Mouse (Mus musculus) right cerebral cortex, adult 2 months (tissue): ENCODE results near the gene Cdk16.
A peak's percentile ranks its signal among the peaks of the same experiment; 100 is the strongest.
"Not testable (repeated sequence)": the region's sequence is repeated elsewhere in the genome, so short reads cannot be mapped to it uniquely, and the experiment has no call there.

ENCODE experiments used
- DNase-seq, 2 experiments: peaks; one replicate each; pipeline ENCODE4 v3.0.0; 2021 to 2022; ENCODE audit warnings: low spot score in 2 of 2

Cdk16 gene

DNA sequence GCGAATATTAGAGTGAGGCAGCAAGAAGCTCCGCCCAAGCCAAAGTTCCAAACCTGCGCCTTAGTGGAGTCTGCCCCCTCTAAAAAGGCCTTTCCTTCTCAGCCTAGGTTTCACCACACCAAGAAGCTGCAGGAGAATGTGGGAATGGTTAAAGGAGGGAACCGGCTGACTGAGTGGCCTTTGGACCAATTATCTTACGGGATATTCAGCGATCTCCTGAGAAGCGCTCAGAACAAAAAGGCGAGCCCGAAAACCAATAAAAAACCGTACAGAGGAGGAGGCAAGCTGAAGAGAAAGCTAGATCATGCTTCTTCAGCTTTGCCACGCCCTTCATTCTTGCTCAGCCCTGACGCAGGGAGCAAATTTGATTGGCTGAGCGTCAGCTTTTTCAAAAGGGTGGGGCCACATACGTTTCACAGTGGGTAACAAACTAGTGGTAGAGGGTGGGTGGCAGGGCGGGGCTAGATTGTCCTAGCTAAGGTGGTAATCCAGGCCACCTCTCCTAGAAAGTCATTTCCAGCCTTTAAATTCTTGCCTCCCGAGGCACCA is at the start of gene Cdk16:
Gene Cdk16, plus strand, starts transcription at position 436 of the 549 bp plus-strand sequence.
- peak; percentile 81 to 83 for DNase-seq

DNA sequence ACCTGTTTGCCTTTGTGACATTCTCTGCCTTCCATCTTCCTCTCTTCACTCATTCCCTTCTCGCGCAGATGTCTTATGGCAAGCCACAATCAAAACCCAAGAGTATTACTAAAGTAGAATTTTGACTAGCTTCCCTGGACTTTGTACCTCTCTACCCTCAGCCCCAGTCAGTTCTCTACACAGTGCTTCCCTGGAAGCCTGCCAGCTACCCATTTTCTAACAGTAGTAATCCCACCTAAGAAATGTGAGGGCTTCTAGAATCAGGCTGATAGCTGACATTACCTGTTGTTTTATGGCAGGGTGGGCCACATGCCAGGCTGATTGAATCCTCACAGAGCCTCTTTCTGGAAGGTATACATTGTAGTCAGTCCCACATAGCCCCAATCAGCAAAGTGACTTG is 49.6 kb upstream of the Cdk16 start:
- DNase-seq = no peak

DNA sequence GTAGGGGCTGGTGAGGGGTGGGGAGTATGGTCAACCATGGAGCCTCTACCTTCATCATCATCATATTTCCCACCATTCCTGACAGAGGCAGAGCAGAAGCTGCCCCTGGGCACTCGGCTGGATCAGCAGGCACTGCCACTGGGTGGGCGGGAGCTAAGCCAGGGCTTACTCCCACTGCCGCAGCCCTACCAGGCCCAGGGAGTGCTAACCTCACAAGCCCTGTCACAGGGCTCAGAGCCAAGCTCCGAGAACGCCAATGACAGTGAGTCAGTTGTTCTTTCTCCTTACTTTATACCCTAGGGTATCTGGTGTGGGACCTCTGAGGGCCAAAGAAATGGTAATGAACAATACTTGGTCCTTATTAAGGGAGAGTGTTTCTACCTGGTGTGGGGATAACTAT is 43.0 kb upstream of the Cdk16 start:
- no peak for DNase-seq

DNA sequence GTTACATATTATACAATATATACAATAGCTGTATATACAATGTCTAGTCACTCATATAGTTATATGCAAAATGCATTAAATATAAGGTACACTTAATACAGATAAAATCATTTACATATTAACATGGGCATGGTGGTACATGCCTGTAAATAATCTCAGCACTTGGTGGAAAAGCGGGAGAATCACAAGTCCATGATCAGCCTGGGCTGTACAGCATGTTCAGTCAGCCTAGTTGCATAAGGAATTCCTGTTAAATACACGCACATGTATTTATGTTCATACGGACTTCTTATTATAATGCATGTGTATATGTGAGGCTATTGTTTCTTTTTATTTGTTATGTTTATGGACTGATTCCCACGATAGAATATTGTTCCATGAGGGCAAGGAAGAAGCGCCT is 30.2 kb upstream of the Cdk16 start:
- no peak for DNase-seq

DNA sequence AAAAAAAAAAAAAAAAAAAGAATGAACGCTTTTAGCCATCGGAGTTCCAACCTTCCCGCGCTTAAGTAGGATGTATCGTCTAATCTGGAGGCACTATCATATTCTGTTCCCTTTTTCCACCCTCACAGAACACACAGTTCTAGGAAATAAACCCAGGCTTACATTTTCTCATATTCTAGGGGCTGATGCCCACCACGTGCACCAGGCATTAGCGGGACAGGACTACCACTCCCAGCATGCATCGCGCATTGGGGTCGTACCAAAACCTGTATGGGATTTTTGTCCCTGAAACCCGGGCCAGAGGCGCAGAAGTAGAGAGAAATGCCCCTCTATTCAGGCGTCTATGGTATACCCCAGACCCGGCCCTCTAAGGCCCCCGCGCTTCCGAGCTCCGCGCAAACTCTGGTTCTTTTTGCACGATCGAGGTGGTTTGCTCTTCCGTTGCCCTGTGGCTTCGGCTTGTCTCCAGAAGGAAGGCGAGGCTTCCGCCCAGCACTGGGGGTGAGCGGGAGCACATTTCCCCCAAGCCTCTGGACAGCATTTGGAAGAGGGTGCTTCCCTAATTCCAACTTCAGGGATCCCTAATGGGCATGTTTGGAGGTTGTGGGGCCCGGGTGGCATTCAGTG is 29.6 kb upstream of the Cdk16 start, which contains the start of gene Uba1:
Gene Uba1, plus strand, starts transcription at position 301 of the 627 bp plus-strand sequence.
- peak; percentile 83 to 85 for DNase-seq

DNA sequence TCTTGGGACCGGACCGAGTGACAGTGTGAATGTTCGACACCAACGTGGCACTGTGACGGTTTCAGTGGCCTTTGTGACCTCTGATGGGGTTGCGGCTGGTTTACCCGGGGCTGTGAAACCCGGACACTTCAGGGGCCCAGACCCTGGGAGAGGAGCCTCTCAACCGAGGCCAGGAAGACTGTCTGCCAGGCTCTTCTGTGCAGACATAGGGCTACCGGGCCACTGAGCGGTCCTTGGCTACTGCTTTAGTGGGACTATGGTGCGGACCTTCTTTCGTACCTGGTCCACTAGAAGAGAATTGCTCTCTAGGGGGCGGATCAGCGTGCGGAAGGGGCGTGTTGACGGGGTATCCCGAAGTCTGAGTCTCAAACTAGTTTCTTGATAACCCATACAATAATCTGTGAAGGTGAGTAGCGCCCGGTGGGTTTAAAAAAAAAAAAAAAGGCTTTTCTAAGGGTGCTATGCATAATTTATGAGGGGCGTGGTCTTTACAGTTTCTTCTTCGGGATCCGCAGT is 28.8 kb upstream of the Cdk16 start:
- no peak for DNase-seq

DNA sequence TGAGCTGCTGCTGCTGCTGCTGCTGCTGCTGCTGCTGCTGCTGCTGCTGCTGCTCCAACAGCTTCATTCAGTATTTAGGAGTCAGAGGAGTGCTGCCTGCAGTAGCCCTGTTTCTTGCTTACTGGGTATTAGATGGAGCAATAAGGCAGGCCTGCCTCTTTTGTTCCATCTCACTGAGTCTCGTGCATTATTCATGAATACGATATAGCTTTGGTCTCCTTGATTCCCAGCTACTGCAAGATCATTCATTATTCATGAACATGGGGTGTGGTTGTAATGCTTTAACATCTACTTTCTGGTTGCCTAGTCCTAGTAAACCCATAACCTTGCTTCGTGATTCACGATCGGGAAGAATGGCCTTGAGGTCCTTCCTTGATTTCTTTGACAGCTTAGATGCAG is 25.4 kb upstream of the Cdk16 start:
- DNase-seq = no peak

DNA sequence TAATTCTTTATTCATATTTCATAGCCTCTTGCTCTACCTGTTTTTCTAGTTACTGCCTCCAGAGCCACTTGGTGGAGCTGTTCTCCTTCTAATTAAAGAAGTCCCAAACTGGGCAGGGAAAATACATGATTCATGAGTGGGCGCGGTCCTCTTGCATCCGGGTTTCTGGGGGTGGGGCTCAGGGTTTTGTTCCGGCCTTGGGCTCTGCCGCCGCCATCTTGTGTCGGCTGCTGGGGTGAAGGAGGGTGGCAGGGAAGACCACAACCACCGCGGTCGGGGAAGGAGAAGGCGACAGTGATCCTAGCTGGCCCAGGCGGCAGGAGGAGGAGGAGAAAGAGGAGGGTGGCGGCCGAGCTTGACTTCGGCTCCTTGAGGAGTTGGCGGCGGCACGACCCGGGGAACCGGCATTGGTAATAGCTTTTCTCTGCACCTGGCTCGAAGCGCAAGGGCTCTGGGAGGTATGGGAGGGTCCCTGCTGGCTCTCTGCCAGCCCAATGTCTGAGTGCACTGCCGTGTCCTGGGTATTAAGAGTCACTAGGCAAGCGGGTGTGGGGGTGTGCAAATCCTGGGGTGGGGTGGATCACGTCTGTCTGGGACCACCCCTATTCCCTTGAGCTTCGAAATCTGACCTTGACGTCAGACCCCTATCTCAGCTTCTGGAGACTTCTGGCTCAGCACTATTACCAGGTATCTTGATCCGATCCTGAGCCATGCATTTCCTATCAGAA is 24.9 kb upstream of the Cdk16 start:
- DNase-seq = peak; percentile 82 to 83

DNA sequence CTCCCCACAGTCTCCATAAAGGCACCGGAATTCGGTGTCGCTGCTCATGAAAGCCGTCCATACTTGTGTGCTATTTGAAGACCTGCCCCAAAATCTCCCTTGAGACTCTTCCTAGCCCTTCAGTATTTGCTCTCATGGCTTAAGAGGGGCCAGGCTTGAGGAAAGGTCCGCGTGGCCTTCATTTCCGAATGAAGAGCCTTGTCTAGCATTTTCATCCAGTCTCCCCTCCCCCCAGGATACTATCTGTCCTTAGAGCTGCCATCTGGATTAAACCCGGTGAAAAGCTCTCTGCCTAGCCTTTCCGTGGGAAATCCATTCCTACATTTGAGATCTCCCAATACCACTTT is 24.3 kb upstream of the Cdk16 start:
- DNase-seq = peak in 1 of 2 experiments; percentile 15

DNA sequence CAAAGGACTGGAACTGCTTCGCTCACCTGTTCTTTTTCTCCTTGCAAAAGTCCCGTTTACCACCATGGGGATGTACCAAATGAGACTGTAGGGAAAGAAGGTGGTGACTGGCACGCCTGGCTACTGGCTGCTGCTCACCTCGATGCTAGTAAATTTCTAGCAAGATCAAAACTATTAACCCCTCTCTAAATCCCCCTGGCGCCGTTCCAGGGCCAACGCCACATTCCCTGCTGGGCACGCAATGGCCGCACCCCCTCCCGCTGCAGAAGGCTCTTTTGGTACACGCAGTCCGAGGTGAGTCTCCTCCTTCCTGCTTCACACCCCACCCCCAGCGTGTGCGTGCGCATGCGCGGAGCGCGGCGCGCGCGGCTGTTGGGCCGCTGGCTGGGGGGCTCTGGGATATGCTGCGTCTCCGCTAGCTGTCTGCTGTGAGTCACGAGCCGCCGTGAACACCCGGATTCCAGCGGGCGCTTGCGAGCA is 354 bp downstream of the Cdk16 start:
- peak; percentile 71 to 76 for DNase-seq

DNA sequence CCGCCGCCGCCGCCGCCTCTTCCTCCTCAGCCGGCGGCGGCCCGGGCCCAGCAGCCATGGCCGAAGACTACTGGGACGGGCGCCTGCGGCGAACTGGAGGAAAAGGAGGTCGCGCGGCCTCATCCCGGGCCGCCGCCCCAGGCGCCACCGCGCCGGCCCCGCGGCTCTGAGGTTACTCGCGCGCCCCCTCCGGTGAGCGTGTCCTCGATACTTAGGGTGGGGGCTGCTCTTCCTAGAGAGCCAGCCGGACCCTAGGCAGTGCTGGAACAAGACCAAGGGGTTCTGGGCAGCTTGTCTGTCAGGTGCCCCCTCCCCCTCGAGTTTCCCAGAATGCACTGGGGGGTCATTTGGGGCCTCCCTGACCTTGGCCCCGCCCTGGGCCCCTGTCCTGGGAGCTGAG is 861 bp downstream of the Cdk16 start:
- DNase-seq = peak; percentile 12 to 26

DNA sequence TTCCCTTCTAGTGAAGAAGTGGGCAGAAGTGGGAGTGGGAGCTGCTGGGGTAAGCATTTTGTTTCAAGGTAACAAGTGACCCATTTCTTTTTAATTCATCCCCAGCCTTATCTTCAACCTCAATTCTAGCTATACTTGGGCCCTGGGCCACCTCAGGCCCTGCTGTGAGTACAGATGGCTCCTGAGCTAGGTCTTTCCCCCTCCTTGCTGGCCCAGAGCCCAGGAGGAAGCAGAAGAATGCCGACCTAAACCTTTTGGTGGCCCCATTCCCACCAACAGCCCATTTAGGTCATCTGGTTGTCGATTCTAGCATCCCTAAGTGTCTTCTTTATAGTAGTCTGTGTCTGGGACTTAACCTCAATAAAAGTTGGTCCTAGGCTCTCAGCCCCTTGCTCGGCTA is 3.8 kb downstream of the Cdk16 start:
- DNase-seq = no peak

DNA sequence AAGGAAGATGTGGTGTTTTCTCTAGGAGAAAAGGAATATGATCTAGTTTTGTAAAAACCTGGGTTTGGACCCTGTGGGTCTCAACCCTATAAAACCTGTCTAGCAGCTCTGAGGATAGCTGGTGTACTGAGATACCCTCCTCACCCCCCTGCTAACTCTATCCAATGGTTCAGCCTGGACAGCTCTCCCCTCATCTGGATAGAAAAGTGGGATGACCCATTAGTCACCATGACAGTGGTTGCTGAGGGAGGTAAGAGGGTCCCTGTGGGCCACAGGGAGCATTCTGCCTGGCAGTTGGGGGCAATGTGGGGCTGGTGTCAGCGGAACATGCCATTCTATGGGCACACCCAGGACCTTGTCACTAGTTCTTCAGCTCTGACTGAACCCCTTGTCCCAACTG is 4.9 kb downstream of the Cdk16 start:
- no peak for DNase-seq

DNA sequence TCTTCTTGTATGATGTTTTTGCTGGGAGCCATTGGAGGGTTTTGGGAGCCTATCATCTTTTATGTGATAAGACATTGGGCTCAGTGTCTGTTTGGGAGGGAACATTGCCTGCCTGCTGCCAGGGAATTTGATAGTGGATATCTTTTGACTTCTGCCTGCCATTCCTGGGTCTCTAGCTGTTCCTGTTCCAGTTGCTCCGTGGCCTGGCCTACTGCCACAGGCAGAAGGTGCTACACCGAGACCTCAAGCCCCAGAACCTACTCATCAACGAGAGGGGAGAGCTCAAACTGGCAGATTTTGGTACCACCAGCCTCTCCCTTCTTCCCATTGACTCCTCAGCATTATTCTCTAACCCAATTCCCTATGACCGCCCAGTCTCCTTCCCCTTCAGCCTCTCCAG is 8.1 kb downstream of the Cdk16 start:
- no peak for DNase-seq

DNA sequence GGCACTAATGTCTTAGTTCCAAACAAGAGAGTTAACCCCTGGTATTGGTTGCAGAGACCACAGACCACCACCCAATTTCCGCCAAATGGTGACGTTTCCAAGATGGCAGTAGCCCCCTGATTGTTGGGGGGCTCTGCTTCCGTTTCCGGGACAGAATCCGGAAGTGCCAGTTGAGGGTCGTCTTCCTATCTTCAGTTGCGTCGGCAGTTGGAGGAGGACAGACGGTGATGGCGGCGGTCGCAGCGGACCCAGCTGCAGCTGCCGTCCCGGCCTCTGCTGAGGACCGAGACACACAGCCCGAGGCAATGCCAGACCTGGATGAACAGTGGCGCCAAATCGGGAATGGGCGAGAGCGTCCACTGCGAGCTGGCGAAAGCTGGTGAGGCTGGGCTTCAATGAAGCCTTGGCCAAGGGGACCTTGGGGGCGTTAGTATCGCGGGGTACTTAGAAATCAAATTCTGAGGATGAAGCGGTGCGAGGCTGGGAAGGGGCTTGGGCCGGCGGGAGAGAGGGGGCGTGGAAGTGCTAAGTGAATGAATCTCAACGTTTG is 16.1 kb downstream of the Cdk16 start, which contains the start of gene Usp11:
Gene Usp11, plus strand, starts transcription at position 166 of the 550 bp plus-strand sequence.
- peak; percentile 15 to 35 for DNase-seq

DNA sequence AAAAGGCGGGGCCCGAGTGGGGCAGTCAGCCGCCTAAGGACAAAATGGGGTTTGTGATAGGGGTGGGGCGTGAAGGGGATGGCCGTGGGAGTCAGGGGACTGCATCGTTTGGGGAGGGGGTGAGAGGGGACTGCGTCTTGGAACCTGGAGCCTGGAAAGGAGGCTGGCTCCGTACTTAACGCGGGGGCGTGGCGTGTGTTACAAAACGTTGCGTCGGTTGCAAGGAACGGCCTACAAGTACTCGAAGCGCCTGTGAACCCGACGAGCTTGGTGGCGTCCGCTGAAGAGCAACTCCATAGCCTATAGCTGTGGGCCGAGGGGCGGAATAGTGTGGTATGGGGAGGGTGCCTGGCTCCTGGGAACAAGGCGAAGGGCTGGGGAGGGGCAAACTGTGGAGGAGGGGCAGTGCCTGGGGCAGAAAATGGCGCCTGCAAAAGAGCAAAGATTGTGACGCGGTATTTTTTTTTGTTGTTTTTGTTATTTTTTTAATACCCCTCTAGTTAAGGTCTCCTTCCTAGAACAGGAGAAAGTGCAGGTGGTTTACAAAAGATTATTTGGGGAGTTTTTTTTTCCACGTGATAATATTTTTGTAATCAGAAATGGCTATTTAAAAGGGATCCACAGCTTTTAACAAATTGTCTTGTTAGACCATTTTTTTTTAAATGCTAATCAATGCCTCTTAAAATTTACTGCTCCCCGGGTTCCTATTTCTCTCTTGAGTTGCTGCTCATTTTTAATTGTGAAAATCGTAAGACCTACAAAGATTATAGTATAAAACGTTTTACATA is 16.7 kb downstream of the Cdk16 start:
- peak; percentile 79 to 81 for DNase-seq

DNA sequence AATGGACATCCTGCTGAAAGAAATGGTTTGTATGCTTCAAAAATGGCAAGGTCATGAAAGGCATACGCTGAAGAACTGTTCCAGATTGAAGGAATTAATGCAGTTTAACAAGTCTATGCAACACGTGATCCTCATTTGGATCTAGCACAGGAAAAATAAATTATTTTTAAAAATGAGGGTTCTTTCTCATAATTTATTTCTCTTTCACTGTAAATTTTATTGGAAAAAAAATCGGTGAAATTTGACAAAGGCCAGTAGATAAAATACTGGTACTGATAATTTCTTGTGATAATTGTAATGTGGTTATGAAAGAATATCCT is 17.3 kb downstream of the Cdk16 start:
- DNase-seq = no peak

DNA sequence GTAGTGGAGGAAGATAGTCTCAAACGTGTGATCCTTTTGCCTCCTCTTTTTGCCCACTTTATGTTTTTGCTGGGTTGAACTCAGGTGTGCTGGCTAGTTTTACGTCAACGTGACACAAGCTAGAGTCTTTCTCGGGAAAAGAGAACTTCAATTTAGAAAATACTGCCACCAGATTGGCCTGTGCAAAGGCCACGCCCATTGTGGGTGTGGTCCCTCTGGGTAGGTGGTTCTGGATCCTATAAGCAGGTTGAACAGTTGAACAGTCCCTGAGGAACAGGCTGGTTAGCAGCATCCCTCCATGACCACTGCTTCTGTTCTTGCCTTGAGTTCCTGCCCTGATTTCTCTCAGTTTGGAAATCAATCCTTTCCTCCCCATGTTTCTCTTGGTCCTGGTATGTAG is 40.9 kb downstream of the Cdk16 start:
- DNase-seq = no peak

DNA sequence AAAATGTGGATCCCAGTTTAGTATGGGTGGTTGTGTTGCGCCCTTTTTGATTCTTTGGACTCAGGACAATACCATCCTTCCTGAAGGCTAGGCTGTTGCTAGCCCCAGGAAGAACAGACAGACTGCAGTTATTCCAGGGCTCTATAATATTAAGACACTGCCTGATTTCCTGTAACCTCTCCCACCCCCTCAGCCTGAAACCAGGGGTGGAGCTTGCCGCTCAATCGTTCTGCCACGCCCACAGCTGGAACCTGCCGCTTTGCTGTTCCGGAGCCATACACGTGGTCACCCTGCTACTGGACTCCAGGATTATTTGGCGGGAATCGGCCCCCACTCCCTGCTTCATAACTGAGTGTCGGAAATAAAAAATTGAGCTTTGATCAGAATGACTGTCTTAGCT is 42.3 kb downstream of the Cdk16 start:
- DNase-seq = not testable (repeated sequence)

DNA sequence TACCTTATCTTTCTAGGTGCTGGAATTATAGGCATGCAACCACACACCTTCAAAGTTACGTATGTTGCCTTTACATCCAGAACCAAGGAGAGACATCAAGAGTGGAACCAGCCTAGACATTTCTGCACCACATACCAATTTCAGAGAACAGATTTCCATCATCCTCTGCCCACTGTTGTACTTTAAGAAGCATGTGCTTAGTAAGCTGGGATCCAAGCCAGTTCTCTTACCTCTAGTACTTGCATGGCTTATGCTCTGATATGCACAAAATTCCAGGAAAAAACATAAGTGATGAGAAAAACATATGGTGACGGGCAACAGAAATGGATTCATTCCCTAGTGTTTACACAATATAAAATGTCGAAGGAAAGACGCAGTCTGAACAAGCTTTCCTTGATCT is 48.7 kb downstream of the Cdk16 start:
- DNase-seq = peak in 1 of 2 experiments; percentile 6

DNA sequence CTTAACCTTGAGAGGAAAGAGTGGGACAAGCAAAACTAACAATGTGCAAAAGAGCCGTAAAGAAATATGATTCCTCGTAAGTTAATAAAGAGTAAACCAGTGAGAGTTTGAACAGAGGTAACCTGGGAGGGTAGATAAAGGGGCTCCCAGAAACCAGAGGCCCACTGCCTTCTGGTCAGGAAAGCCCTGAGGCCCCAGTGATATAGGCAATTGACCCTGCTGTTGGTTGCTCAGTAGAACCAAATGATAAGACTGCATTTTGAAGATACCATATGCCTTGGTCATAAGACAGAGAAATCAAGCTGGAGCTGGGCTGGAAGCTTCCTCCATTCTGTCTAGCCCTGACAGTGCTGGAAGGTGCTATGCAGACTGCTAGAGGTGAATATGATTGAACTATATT is 61.1 kb downstream of the Cdk16 start:
- DNase-seq = no peak
